Mouse (Mus musculus) liver, embryonic 14.5 days (tissue): ENCODE data around the gene Ngef.

Experiments
- CTCF ChIP-seq: IDR thresholded peaks from 2 replicates; pipeline ENCODE4 v1.5.1; 2016; ENCODE audit warnings: antibody characterized with exemption, low read depth, control low read depth
- EP300 ChIP-seq: IDR thresholded peaks from 2 replicates; pipeline ENCODE4 v1.6.1; 2016; ENCODE audit warnings: antibody characterized with exemption, low read depth

DNA sequence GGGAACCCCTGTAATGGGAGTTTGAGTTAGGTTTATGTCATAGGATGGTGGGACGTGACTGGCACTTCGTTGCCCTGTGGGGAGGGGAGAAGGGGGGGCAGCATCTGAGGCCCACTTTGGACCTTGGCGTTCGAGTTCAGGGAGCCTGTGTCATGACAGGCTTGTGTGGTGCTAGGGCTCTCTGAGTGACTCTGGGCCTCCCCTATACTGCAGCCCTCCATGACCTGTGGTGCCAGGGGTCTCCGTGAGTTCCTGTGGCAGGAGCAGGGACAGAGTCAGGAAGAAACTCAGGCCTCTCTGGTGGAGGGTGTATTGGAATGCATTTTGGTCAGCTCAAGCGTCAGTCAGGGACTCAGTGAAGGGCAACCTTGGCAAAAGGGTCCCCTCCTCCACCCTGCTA is 47.0 kb upstream of the Ngef start:
- TF ChIP-seq CTCF = no peak
- no peak for TF ChIP-seq EP300
